Mouse (Mus musculus) granulocyte monocyte progenitor cell, adult 5-6 weeks (primary cell): ENCODE data around the gene Noto. TPM values are rescaled to one million over a fixed set of nuclear protein-coding genes. Genes with fewer than 3 reads are reported as not detected.

Experiments used
- ATAC-seq: replicated peaks from 2 replicates; pipeline ENCODE4 v1.8.0; 2016; ENCODE audit warnings: mild to moderate bottlenecking, moderate TSS enrichment, inconsistent platforms; ENCODE audit not compliant: poor library complexity, severe bottlenecking
- total RNA-seq, 2 experiments: library from RNA; stranded (forward) in 1 of 2; stranded (reverse) in 1 of 2; fragments of 200-712, 200-1000 nt in 1 of 2; fragments of >200 nt in 1 of 2; fragmentation: Nextera tagmentation in 1 of 2; gene quantifications; 2 replicates each; pipeline ENCODE4 v1.2.3; 2014 to 2017

Gene Noto
- total RNA-seq, 2 experiments from 2014 or later = not detected

DNA sequence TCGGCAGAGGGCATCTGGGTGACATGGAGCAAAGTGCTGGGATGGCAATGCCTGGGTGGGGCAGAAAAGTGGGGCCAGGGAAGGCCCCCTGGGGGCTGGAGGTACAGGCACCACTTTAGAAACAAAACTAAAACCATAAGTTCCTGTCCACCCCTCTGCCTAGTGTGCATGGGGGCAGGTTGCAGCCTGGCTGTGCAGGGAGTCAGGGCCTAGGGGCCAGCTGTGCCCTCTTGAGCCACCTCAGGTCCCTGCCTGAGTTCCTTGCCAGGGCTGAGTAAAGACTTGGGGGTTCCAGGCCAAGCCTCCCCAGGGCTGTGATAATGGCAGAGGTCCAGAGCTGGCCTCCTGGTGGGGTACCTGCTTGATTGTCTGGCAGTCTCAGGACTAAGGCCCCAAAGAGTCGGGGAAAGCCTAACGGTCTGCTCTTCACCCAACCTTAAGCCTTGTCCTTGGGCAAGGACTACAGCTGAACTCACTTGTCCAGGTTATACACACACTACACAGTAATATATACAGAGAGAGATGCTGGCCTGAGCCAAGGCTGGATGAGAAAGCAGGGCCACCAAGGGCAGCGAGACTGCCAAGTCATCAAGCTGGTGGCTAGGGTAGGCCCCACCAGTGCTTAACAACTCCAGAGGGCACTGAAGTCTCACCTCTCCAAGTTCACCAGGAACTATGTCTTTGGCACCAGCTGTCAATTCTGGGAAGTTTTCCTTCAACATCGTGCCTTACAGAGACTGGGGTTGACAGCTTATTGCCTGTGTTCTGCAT, 46.2 kb downstream of the Noto start:
- ATAC-seq = no peak

DNA sequence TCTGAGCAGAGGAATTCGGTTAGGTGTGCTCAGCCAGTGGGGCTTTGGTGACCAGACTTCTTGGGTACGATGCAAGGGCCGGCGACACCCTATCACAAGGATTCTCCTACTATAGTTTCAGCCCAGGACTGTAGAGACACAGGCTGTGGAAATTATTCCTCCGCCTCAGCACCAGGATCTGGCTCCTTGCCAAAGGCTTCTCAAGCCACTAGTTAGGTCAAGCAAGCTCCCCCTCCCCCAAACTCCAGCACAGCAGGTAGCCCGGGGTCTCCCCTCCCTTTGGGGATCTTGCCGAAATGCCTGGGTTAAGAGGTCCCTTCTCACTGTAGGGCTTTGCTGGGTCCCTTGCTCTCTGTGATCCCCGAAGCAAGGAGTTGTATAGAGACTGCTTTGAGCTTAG, 48.3 kb downstream of the Noto start:
- ATAC-seq = no peak

DNA sequence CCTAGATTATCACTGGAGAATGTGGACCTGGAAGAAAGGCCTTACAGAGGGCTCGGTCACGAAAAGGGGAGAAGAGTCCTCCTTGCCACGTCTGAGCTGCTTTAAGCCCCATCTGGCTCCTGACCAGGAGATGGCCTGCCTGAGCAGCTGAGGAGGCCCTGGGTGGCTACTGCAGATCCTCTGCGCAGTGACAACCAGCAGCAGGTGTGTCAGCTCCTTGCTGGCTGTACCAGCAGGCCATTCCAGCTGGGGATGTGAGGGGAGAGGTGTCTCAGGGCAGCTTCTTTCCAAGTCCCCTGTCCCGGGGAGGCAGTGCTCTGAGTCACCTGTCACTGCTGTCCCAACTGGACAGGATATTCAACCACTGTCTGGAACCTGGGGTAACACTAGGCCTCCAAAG, 48.9 kb downstream of the Noto start:
- ATAC-seq = no peak

DNA sequence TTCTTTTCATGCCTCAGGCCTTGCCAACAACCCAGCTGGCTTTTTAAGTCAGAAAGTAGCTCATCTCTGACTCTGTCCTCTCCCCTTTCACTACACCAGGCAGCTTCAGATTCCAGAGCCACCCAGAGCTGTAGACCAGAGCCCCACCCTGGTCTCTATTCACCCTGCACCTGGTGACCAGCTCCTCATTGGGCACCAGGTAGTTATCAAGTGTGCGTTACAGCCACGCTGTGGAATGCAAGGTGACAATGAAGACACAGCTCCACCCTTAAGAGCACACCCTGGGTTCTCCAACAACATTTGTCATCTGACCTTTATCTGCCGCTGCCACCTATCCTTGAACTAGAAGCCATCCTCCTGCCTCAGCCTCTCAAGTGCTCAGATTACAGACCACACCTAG, 51.9 kb downstream of the Noto start:
- no peak for ATAC-seq

- peak; percentile 70 for ATAC-seq
Observed at GRCm38 (mm10) chr6:85477366-85477917, 53.8 kb downstream of the Noto start.

DNA sequence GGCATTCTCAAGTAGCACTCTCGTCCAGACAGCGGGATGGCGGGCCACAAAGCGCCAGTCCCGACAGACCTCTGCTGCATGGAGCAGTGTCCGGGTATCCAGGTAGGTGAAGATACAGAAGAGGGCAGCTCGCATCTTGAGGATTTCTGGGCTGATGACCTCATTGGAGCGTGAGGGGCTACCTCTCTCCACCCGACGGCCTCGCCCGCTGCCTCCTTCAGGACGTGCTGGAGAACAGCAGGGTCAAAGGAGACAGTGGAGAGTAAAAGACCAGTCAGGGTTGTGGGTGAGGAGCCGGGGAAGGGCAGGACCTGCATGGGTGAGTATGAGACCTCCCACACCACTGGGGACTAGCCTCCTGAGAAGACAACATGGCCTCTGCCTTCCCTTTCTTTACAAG, 54.7 kb downstream of the Noto start:
- ATAC-seq = no peak

Other genes with a start within 250 kb of the Noto start
- not detected in 2 replicates for gene Emx1, start 236.4 kb upstream of the Noto start, total RNA-seq (2014; fragmentation: Nextera tagmentation)
- not detected in 2 replicates for gene Emx1, start 236.4 kb upstream of the Noto start, total RNA-seq (2017)
- gene Sfxn5, start 90.5 kb upstream of the Noto start, total RNA-seq (2014; fragmentation: Nextera tagmentation) = 0.92 and 2.1 TPM in 2 replicates
- gene Sfxn5, start 90.5 kb upstream of the Noto start, total RNA-seq (2017) = 0.93 and 2.0 TPM in 2 replicates
- 5.4 TPM in 2 replicates for gene Rab11fip5, start 49.3 kb upstream of the Noto start, total RNA-seq (2014; fragmentation: Nextera tagmentation)
- gene Rab11fip5, start 49.3 kb upstream of the Noto start, total RNA-seq (2017) = 3.2 and 3.6 TPM in 2 replicates
- 54.1 and 64.2 TPM in 2 replicates for gene Smyd5, start 8.1 kb downstream of the Noto start, total RNA-seq (2014; fragmentation: Nextera tagmentation)
- 50.5 and 56.3 TPM in 2 replicates for gene Smyd5, start 8.1 kb downstream of the Noto start, total RNA-seq (2017)
- gene Cct7, start 27.6 kb downstream of the Noto start, total RNA-seq (2014; fragmentation: Nextera tagmentation) = 218 and 263 TPM in 2 replicates
- 327 and 340 TPM in 2 replicates for gene Cct7, start 27.6 kb downstream of the Noto start, total RNA-seq (2017)
- 26.8 and 31.7 TPM in 2 replicates for gene Pradc1, start 28.1 kb downstream of the Noto start, total RNA-seq (2014; fragmentation: Nextera tagmentation)
- gene Pradc1, start 28.1 kb downstream of the Noto start, total RNA-seq (2017) = 10.2 and 16.8 TPM in 2 replicates
- gene Fbxo41, start 79.1 kb downstream of the Noto start, total RNA-seq (2014; fragmentation: Nextera tagmentation) = not detected in 2 replicates
- gene Fbxo41, start 79.1 kb downstream of the Noto start, total RNA-seq (2017) = not detected in 2 replicates
- not detected in 2 replicates for gene Egr4, start 89.7 kb downstream of the Noto start, total RNA-seq (2014; fragmentation: Nextera tagmentation)
- gene Egr4, start 89.7 kb downstream of the Noto start, total RNA-seq (2017) = not detected in 2 replicates
- gene Alms1, start 163.6 kb downstream of the Noto start, total RNA-seq (2014; fragmentation: Nextera tagmentation) = 21.7 and 29.1 TPM in 2 replicates
- 18.4 and 20.2 TPM in 2 replicates for gene Alms1, start 163.6 kb downstream of the Noto start, total RNA-seq (2017)